Mouse (Mus musculus) hematopoietic stem cell, adult 5-6 weeks (primary cell): ENCODE results near the gene Cfap73. TPM values are rescaled to one million over a fixed set of nuclear protein-coding genes. Genes with fewer than 3 reads are reported as not detected.
A peak's percentile ranks its signal among the peaks of the same experiment; 100 is the strongest.

Experiments used
- ATAC-seq, 2 experiments: fragments of 125-278 bp in 1 of 2; replicated peaks in 1 of 2; 2 replicates each; pipeline ENCODE4 v1.8.0; 2016 to 2017; ENCODE audit warnings: inconsistent platforms in 2 of 2, mild to moderate bottlenecking in 2 of 2, moderate number of reproducible peaks in 2 of 2, low read depth in 1 of 2, moderate TSS enrichment in 1 of 2; ENCODE audit not compliant: low FRiP score in 2 of 2, poor library complexity in 2 of 2, severe bottlenecking in 2 of 2, insufficient read depth in 1 of 2, low TSS enrichment in 1 of 2
- total RNA-seq: library from RNA; stranded (forward); fragments of 172-1452, 232-1000 nt; gene quantifications from 2 replicates; pipeline ENCODE4 v1.2.3, GENCODE M21; 2017

The Cfap73 gene
- total RNA-seq, 1 experiment from 2014 or later: not detected

- ATAC-seq: peak in 1 of 2 experiments; percentile 11; a peak in 1 of 4 replicates
These were observed 15.4 kb upstream of the Cfap73 start for GRCm38 (mm10) chr5:120649374-120649933.

- ATAC-seq: peak; percentile 54 to 57
These were observed 14.7 kb upstream of the Cfap73 start, which contains the start of gene Rasal1 for GRCm38 (mm10) chr5:120648569-120649373. Rasal1 (plus strand) TSS chr5:120648812.

DNA sequence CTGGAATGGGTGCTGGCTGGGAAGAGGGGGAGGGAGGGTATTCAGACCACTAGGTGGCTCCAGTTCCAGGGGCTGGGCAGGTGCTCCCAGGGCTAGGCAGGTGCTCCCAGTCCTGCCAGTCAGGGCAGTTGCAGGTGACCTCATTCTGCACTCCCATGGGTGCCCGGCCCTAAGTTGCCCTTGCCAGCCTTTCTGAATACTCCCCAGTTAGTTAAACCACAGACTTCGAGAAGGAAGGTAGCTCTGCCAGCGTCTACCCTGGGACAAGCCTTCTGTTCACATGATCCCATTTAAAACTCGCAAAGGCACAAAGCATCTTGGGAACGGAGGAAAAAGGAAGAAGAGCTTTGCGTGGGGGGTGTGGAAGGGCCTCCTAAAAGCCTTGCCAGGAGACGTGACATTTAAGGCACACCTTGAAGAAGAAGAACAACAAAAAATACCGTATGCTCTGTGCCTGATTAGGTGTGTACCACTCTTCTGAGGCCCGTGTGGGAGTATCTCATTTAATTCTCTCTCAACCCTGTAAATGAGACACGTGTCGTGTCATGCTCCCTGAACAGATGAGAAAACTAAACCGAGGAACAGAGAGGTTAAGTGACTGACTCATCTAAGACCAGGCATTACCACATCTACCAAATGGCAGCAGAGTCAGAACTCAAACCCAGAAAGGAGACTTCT lies 13.9 kb upstream of the Cfap73 start:
- ATAC-seq: no peak

- no peak for ATAC-seq
These were observed 13.3 kb upstream of the Cfap73 start for GRCm38 (mm10) chr5:120647361-120647760.

GRCm38 (mm10) chr5:120645851-120646250 lies 11.8 kb upstream of the Cfap73 start:
- ATAC-seq: no peak

DNA sequence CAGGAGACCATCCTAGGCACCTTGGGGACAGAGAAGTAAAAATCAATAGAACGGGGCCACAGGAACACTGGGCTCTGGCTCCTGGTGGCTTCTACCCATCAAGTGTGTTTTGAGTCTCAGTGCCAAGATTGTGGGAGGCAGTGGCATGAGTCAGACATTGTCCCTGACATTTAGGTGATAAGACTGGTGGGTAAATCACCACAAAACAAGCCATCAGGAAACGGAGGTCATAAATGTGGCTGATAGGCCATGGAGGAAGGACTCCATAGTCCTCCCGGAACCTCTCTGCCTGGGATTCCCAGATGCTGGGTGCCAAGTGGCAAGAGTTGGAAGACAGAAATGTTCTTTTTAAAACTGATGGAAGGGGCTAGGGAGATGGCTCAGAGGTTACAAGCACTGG lies 10.2 kb upstream of the Cfap73 start:
- ATAC-seq: peak; percentile 53 to 59

DNA sequence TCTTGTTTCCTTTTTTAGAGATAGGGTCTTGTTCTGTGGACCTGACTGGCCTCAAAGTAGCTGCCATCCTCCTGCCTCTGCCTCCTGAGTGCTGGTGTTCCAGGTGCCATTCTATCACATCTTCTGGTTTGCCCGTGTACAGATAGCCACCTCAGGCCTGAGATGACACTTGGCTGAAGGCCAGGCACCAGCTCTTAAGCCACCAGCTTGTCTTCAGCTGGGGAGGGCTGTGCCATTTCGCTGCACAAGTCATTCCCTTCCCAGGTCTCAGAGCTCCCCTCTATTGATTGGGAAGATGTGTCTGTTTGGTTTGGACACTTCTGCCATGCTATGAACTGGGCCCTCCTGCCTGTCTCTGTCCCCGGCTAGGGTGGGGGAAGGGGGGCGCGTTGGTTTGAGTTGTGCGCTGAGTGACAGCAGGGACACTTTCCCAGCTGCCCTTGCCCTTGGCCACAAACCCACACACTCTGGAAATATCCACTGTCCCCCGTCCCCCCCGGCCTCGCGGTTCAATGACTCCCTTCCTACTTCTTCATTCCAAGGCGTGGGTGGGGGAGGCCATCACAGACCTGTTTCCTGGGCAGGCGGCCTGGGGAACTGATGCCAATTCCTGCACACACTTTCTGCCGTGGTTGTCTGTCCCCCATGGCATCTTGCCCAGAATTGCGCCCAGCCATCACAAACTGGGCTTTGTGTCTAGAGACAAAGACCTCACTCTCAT lies 9.5 kb upstream of the Cfap73 start:
- peak; percentile 67 to 73 for ATAC-seq

DNA sequence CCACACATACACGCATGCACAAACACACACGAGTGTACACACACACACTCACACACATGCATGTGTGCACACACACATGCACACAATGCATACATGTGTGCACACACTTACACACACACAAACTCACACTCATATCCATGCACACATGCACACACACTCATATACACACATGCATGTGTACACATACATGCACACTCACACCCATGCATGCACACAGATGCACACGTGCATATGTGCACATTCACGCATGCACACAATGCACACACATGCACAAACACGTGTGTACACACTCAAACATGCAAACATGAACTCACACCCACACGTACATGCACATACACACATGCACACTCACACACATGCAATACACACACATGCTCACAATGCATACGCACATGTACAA lies 6.1 kb upstream of the Cfap73 start:
- no peak for ATAC-seq

- no peak for ATAC-seq
These were observed 1.6 kb upstream of the Cfap73 start for GRCm38 (mm10) chr5:120635633-120636032.

DNA sequence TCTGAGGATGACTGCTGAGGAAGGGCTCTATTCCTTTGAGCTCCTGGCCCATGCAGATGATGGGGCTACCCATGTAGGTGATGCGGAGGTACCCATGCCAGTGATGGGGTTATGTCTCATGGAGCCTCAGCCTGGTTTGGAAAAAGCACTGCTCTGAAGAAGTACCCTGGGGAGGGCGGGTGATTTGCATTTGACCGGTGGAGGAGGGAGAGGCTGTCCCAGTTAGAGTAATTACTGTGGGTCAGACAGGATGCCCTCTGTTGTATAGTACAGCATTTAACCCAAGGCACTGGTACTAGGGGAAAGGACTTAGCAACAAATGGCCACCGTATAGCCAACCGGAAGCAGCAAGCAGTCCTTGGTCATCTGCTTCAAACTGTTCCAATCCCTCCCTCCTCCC lies 825 bp upstream of the Cfap73 start:
- ATAC-seq: no peak

DNA sequence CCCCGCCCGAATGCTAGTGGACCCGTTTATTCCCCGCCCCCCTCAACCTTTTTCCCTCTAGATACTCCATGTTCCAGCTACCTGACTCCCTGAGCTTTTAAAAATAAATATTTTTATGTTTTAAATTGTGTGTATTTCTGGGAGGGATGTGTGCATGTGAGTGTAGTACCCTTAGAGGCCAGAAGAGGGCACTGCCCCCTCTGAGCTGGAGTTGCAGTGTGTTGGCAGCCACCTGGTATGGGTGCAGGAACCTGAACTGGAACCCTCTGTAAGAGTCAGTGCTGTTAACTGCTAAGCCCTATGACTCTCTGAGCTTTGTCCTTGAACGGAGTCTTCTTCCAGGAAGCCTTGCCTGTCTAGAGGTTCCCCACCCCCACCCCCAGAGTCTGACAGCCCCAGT lies 2.1 kb downstream of the Cfap73 start:
- ATAC-seq: no peak

DNA sequence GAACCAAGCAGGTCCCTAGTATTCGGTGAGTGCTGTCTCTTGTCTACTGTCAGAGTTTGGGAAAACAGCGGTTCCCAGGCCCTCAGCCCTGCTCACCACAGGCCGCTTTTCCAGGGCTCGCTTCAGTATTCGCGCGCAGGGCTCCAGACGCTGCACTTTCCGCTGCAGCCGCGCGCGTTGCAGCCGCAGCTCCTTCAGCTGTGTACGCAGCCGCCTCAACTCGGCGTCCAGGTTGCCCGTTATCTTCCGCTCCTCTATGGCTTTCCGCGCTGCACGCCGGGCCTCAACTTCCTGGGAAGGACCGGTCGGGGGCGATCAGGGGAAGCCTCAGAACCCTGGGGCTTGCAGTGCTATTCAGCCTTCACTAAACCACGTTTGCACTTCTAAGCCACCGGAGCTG lies 2.9 kb downstream of the Cfap73 start:
- peak in 1 of 2 experiments; percentile 38; a peak in 3 of 4 replicates for ATAC-seq

- ATAC-seq: no peak
These were observed 5.4 kb downstream of the Cfap73 start for GRCm38 (mm10) chr5:120628624-120629023.

- no peak for ATAC-seq
These were observed 6.3 kb downstream of the Cfap73 start for GRCm38 (mm10) chr5:120627515-120628300.

DNA sequence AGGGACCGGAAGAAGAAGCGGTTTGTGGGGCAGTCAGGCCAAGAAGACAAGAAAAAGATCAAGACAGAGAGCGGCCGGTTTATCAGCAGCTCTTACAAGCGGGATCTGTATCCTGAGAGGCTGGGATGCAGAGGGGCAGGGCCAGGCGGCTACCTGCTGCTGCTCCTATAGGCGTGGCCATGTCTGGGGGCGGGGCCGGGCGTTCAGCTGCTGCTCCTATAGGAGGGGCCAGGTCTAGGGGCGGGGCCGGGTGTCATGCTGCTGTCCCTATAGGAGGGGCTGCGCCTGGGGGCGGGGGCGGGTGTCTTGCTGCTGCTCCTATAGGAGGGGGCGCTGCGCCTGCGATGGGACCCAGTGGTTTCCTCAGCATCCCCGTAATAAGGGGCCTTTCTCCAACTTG lies 7.6 kb downstream of the Cfap73 start:
- ATAC-seq: no peak

- ATAC-seq: no peak
These were observed 9.6 kb downstream of the Cfap73 start for GRCm38 (mm10) chr5:120624427-120624826.

DNA sequence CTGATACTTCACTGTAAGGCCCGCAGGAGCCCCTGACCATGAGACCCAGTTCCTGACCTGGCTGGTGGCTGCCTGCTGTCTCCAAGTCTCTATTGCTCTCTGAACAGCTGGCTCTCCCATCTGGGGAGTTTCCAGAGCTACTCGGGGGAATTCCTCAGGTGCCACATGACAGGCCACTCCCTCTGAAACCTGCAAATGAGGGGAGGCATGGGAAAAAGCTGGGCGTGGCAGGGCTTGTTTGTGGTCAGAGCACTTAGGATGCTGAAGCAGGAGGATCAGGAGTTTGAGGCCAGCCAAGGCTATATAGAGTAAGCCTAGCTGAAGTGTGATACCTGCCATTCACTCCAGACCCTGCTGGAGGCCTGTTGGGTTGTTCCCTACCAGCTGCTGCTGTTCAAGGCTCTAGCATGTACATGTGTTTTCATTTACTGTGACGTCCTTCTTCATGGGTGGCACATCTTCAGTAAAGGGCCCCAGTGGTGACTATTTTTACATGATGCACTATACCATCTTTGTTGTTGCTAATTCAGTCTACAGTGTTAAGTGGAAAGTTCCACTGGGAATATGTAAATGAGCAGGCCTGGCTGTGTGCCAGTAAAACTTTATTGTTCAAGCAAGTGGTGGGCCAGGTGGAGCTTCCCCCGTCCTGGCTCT lies 11.7 kb downstream of the Cfap73 start:
- ATAC-seq: no peak
